Mouse (Mus musculus): ENCODE measurements around the gene Magi2.

Magi2 gene

DNA sequence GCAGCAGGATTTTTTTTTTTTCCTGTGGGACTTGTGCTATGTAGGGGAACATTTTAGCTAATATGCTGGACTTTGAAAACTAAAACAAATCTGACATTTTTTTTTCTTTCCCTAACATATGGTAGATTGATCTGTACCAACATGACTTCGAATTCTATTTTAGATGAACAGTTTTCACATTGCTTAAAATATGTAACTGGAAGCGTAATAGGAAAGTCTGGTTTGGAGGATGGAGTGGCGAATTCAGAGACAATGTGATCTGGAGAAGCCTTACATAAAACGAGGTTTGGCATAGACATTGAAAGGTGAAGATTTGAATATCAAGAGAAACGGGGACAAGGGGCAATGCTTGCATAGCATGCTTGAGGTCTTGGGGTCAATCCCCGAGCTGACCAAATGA, 519.1 kb downstream of the Magi2 start:
- no peak for DNase-seq (ENCODE audit: low read depth, low spot score)

DNA sequence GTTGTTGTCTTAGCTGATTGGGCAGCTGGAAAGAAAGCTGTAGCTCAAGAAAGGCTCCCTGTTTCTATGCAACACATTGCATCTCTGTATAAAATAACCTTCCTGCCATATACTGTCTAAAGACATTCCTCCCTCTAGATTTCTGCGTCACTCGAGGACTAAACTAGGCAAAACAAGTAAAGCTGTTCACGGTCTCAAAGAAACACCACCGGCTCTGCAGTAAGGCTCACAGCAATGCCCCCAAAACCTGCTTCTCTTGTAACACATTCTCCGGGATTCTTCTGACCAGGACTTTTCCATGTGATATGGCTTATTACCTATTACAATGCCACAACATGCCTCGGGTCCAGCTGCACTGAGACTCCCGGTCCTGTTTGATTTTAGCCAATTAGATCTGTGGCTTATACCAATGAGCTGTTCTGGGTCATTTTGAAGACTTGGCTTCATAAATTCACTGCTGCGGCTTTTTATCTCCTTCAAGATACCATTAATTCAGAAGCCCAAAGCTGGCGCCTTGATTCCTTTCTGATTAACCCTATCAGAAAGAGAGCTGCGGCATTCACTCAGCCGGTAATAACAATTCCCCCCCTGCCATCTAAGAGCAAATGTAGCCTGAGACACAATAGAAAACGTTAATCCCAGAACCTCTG, 520.2 kb downstream of the Magi2 start:
- DNase-seq (ENCODE audit: low read depth, low spot score): no peak

DNA sequence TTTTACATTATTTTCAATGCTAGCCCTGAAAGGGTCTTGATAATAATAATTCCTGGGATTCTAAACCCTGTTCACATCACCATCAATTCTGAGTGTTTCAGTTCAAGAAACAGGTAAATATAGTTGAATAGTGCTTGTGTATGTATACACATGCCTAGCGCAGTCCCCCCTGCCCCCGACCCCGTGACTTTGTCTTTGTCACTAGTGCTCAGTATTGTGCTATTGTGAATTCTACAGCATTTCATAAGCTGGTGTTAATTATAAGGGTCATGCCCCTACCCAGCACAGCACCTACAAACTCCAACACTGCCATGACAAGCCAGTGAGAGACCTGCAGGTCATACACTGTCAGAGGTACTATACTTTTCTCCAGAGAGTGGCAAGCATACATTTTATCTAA, 520.8 kb downstream of the Magi2 start:
- DNase-seq (ENCODE audit: low read depth, low spot score): no peak

DNA sequence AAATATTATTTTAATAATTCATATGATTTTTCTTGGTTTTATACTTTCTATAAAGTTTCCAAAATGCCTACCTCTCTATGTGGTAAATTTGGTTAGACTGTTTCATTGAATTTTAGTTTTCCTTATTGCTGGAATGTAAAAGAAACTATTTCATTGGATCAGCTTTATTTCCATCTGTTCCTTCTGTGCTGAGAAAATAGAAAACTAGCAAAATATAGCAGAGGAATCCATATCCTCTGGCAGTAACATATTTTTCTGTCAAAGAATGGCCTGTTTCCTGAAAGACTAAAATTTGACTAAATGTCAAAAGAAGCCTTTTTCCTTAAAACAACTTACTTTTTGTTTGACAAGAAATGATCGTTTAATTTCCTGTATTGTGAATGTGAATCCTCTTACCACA, 552.4 kb downstream of the Magi2 start:
- DNase-seq (ENCODE audit: low read depth, low spot score): no peak

DNA sequence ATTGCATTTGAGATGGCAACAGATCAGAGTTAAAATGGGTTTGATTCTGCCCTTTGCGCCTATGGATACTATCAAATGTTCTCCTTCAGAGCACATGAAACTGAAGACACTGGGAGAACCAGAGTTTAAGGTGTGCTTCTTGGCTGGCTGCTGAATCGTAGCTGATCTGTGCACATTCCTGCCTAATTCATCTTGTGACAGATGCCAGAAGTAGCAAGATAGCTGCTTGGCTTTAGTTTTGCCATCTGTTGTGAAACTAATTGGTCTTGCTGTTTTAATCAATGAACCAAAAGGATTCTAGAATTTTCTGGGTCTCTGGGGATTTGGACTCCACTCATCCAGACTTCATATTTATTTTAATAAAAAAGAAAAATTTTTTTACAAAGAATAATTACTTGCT, 553.2 kb downstream of the Magi2 start:
- DNase-seq (ENCODE audit: low read depth, low spot score): no peak

DNA sequence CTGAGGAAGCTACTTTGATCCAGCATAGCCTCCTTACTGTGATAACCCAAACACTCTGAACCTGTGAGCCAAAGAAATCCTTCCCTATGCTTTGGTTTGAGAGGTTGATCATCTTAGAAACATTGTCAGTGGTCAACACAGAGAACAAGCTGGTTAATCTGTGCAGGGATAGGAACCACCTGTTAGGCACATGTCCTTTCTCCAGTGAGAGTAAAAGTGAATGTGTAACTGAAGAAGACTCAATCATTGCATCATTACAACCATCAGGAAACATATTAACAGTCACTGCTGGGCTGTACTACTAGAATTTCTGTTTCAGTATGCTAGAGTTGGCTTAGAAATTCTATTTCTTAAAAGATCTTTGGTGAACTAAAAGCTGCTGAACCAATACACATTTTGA, 558.5 kb downstream of the Magi2 start:
- no peak for DNase-seq (ENCODE audit: low read depth, low spot score)

DNA sequence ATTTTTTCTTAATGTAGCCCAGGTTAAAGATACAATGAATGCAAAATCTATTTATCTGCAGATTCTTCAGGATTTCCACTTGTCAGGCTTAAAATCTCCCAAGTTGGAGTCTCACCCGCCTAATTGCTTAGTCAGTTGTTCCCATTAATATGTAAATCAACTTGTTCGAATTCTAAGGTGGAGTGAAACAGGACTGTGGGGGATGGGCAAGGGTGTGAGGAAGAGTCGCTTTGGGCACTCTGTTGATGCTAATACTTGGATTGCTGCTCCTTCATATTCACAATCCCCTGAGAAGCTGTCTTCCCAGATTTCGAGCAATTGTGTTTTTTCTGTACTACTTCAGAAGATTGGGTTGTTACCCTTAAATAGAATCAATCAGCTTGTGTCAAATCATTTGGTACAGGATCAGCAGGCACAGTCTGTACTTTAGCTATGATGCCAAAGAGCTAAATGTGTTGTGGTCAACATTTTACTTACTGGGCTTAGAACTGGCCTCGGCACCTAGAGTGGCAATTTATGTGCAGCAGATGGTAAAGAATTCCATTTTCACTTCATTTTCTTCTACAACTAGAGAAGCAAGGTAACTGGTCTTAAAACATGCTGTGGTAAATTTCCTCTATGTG, 560.8 kb downstream of the Magi2 start:
- DNase-seq (ENCODE audit: low read depth, low spot score): no peak

DNA sequence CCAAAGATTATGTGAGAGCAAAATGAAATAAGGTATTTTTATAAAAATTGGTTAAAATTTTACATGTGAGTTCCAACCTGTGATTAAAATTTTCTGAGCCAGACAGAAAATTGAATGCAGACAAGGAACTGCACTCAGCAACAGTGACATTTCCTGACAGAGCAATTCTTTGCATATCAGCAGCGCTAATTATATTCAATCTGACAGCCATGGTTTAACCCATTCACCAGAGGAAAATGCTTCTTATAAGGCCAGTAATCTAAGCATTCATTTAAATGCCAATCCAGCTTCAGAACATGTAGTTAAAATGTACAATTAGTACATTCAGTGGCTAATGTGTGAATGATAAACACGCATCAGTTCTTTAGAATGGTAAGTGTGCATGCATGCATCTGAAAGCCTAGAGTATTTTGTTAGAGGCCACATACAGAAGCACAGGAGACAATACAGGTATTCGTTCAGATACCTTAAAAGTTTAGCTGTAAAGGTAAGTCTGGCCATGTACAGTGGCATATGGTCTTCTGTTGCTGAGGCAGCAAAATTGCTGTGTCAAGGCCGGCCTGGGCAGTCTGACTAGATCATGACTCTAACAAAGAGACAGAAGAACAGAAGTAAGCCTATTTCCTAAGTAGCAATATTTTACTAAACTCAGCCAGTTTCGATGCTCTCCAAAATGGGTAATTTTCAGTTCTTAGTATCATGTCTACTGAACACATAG, 576.4 kb downstream of the Magi2 start:
- DNase-seq (ENCODE audit: low read depth, low spot score): no peak

DNA sequence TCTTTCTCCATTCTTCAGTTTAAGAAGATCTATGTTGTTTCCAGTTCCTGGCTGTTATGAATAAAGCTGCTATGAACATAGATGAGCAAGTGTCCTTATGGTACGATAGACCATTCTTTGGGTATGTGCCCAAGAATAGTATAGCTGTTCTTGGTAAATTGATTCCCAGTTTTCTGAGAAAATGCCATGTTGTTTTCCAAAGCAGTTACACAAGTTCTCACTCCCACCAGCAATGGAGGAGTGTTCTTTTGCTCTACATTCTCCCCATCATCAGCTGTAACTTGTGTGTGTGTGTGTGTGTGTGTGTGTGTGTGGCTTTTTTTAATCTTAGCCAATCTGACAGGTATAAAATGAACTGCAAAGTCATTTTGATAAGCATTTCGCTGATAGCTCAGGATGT, 595.7 kb downstream of the Magi2 start:
- DNase-seq (ENCODE audit: low read depth, low spot score): no peak

DNA sequence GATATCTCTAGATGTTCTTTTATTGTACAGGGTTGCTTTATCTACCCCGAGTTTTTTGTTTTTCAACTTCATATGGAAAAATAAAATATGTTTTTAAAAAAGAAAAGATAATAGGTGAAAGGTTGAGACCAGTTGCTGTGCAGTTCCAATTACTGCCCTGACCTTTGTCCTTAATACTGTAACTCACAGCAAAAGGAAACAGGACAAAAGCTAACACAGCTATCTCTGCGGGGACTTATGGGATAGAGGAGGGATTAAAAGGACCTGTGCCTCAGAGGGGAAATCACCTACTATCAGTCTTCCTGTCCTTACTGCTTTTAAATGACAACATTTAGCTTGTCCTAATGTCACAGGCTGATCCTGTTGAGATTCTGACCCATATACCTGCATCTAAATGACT, 599.1 kb downstream of the Magi2 start:
- no peak for DNase-seq (ENCODE audit: low read depth, low spot score)

DNA sequence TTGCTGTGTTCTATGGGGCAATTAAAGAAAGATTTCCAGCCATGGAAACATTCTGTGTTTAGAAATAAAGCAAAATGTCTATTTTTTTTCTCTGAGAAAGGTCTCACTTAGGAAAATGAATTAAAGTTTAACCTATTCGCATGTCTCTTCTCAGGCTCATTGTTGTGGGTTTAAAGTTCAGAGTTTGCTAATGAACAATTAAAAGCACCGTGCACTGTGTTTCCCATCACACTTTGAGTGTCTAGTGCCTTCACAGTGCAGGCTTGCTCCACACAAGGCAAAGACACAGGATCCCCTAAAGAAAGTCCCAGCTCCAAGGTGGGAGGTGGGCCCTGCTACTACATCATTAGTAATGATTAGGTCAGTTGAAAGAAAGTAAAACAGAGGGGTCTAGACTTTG, 602.5 kb downstream of the Magi2 start:
- DNase-seq (ENCODE audit: low read depth, low spot score): no peak

DNA sequence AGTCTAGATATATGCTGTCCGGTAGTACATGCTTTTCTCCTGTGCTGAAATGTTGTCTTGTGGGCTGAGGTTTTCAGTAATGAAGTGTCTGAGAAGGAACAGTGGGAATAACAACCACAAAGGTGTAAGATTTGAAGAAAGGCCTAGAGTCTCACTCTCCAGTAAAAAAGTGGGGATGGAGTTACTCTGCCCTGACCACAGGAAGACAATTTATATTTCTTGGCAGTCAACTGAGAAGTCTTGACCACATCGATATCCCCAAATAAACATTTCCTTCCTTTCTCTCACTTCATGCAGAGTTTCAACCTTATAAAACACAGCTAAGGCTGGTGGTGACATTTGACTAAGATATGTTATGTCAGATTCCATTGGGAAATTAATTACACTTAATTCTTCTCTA, 636.0 kb downstream of the Magi2 start:
- DNase-seq (ENCODE audit: low read depth, low spot score): no peak

DNA sequence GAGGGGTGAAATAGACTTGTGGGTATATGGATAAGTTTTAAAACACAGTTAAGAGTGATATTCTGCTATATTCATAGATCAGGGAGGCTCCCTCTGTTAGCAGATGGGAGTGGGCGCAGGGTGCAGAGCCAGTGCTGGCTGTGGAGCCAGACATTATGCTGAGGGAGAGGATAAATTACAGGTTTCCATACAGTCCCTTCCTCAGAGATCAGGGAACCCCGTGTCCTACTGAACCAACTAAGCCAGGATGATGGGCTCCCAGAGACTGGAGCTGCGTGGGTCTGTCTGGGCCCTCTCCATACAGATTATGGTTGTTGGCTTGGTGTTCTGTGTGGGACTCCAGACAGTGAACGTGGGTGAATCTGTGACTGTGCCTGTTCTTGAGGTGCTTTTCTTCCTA, 643.6 kb downstream of the Magi2 start:
- DNase-seq (ENCODE audit: low read depth, low spot score): no peak

DNA sequence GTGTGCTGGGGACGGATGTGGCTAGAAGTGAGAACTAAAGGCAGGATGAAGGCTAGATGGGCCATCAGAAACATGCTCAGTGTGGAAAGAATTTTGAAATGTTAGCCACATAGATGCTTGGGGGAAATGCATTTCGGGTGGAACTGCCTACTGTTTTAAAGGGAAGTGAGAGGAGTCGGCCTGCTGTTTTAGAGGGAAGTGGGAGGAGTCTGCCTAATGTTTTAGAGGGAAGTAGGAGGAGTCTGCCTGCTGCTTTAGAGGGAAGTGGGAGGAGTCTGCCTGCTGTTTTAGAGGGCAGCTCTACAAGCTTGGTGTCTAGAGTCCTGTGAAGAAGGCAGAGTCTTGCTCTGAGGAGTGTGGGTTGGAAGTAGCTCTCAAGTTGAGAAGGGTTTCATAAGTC, 664.9 kb downstream of the Magi2 start:
- no peak for DNase-seq (ENCODE audit: low read depth, low spot score)

DNA sequence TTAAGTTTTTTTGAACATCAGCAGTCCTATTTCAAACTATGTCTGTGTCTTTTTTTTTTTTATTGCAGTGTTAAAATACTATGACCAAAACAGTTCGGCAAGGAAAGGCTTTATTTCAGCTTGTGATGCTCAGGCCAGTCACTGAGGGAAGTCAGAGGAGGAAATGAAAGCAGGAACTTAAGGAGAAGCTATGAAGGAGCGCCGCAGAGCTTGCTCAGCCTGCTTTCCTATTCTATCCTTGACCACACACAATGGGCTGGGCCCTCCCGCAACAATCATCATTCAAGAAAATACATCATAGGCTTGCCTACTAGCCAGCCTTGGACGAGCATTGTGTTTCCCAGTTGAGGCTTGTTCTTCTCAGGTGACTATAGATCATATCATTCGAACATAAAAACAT, 669.1 kb downstream of the Magi2 start:
- DNase-seq (ENCODE audit: low read depth, low spot score): no peak

DNA sequence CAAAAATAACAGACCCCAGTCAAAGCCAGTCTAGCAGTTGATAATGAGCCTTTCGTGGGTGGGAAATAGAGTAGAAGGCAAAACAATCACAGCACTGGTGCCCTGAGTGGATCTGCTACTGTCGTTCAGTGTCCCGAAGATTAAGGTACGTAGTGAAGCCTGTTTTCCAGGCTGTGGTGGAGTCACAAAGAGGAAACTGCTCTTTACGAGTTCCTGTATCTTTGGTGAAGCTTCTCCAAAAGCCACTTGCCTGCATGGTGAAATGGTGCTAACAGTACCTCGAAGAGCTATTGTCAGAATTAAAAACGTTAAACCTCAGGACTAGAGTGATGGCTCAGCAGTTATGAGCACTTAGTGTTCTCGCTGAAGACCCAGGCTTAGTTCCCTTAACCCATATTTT, 674.8 kb downstream of the Magi2 start:
- DNase-seq (ENCODE audit: low read depth, low spot score): no peak

DNA sequence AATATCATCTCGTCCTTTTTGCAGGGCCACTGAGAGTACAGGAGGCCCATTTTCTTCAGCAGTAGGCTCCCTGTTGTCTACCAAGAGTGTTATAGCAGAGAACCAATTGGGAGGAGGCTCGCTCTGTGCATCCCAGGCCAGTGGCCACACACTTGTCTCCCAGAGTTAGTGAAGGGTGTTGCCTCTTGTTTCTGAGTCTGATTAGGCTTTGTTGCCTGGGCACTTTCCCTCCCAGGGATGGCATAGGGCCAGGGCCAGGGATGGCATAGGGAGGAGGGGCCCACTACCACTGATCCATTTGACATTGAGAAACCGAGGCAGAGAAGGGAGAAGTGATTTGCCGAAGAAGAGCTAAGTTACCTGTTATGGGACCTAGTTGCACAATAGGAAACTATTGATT, 679.8 kb downstream of the Magi2 start:
- no peak for DNase-seq (ENCODE audit: low read depth, low spot score)

DNA sequence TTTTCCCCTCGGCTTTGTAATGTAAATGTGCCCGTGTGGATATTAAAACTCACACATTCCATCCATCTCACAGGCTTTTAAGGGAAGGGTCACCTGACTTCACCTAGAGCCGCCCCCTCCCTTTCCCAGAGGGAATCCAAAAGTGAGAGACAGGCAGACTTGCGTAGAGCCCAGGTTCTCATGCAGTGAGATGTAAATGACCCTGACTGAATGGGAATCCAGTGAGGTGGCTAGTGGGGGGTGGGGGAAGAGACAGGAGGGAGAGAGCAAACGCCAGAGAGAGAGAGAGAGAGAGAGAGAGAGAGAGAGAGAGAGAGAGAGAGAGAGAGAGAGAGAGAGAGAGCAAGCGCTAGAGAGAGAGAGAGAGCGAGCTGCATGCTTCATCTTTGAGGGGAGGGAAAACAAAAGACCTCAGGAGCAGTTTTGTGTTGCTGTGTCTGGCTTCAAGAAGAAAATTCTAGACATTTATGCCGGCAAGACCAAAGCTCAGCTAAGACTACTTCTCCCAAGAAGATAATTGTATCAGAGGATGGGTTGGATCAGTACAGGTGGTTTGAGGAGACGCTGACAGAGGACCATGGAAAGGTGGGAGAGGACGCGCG, 680.6 kb downstream of the Magi2 start:
- DNase-seq (ENCODE audit: low read depth, low spot score): peak; percentile 51

DNA sequence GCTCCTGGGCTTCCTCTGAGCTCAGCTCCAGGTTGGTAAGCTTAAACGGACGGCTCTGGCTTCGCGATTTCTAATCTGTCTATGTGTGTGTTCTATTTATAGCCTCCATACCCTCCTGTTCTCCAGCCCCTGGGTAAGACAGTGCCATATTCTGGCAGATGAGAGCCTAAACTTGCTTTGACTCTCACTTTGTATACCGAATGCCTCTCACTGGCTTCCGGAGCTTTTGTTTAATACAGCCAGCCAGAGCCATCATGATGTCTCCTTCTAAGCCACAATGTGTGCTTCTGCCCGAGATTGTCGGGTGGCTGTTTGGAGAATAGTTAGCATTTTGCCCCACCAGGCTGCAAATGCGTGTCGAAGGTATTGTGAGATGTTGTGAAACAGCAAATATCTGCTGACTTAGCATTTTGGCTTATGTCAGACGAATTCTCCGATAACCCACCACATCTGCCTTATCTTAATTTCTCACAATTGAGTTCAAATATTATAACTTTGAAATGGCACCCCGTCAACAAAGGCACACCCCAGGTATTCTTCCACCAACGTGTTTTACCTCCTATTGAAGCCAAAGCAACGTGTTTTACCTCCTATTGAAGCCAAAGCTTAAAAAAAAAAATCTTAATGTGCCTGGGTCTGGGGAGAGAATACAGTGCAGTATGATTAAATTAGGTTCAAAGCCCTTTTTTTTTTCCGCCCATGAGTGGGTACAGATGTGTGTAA, 681.3 kb downstream of the Magi2 start:
- DNase-seq (ENCODE audit: low read depth, low spot score): peak; percentile 32

DNA sequence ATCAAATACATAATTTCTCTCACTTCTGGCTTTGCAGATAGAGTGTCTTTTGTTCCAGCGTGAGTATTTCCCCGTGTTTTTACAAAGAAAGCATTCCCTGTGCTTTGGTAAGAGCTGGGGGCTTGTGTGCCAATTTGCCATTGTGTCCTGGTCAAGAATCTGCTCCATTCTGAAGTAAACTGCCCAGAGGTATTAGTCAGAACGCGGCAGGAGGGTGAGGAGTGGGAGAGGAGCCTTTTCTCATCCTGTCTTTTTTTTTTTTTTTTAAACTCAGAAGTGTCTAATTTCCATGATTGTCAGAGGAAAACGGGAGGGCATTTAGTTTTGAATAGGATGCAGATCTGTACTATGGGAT, 681.8 kb downstream of the Magi2 start:
- DNase-seq (ENCODE audit: low read depth, low spot score): no peak

DNA sequence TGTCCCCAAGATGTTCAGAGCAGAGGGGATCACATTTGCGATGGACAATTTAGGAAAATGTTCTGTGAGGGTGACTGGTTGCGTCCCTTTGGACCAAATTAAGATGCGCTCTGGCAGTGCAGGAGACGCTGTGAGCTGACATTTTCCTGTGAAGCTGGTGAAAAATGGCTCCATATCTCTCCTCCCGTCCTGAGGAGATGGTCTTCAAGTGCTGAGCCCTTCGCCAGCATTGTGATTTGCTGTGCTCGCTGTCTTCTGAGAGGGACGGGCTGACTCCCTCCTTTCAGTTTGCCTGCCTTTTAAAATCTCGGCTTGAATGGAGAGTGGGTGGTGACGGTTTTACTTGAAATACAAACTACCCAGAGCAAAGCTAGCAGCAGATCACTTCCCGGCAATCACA, 682.2 kb downstream of the Magi2 start:
- DNase-seq (ENCODE audit: low read depth, low spot score): no peak

DNA sequence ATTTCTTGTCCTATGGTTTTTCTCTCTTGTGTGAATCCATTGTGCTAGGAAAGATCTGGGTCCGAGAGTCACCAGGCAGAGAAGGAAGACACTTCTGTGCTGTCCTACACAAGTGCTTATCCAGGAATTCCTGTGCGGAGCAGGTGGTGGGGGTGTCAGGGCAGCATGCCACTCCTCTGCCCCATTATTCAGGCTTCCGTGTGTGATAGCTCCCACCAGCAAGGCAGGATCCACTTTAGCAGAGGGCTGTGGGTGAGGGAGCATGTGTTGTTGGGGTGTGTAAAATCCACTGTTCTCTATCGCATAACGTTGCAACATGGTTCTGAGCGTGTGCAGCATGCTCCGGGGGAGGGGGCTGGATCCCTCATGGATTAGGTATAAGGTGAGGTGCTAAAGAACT, 682.8 kb downstream of the Magi2 start:
- no peak for DNase-seq (ENCODE audit: low read depth, low spot score)
